Mouse (Mus musculus): ENCODE results near the gene Sorcs2. TPM values are rescaled to one million over a fixed set of nuclear protein-coding genes. Genes with fewer than 3 reads are reported as not detected.

Gene Sorcs2
- polyA plus RNA-seq, 1 experiment = 2.3 TPM

DNA sequence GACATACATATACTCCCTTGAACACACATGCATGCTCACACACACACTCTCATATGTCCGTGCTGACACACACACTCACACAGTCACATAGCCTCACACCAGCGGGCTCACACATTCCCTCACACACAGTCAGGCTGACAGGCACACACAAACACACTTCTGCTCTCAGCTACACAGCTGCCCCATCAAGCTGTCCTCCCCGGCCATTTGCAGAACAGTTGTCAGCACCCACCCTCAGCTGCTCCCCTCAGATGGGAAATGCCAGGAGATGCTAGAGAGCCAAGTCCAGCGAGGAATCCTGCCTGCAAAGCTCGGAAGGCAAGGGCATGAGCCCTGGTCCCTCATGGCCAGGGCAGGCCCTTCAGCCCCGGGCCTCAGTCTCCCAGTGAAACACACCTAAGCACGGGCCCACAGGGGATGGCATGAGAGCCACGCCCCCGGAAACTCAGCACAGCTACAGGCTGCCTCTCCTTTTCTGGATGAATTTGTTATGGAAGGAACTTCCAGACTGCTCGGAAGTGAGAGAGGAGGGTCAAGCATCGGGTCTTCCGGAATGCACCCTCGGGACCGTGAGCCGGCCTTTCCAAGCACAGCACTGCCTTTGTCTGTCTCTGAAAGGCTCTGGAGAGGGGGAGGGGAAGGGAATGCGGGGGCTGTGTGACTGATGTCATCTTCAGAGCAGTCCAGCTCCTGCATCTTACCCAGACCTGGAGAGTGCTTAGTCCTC, 84.4 kb downstream of the Sorcs2 start:
- Histone ChIP-seq H3K27me3 (ENCODE audit: control insufficient read depth, insufficient read depth, low read length) (no peaks in the 10 kb centered on the region), H3K4me1 (ENCODE audit: control insufficient read depth, insufficient read depth, insufficient read length) (peaks cover 16% of the 10 kb centered on the region; the same call in 1 of the 2 replicates), H3K27ac (ENCODE audit: insufficient read depth, low read length) (no peak overlapping the region), H3K4me3 (ENCODE audit: extremely low read depth, insufficient read depth, insufficient read length) (no peak overlapping the region), H3K36me3 (ENCODE audit: control insufficient read depth, insufficient read depth, low read length) (no peaks in the 10 kb centered on the region)
- 74% methylated on average over 16 of the region's 16 CpGs for WGBS
- TF ChIP-seq POLR2A (IDR thresholded peaks at IDR 0.05; ENCODE audit: low read depth, low read length) (no peak), CTCF (IDR thresholded peaks at IDR 0.05; ENCODE audit: extremely low read depth, insufficient read depth, insufficient read length, insufficient replicate concordance) (no peak)
- DNase-seq (ENCODE audit: low read depth in 1 of 2, low spot score in 2 of 2) = no peak

DNA sequence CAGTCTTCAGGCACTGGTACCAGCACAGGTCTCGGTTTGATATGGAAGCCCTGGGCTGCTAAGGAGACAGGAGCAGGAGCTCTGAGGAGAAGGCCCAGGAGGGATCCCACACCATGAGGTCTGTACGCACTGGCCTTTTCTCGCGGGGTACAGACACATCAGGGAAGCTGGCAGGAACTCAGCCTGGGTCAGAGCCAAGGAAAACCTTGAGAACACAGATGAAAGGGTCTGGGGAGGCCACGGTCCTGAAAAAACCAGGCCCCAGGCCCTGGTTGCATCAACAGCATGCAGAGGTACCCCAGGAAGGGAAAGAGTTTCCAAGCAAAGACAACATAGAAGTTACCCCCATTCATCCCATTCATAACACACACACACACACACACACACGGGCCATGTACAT, 85.0 kb downstream of the Sorcs2 start:
- TF ChIP-seq POLR2A (IDR thresholded peaks at IDR 0.05; ENCODE audit: low read depth, low read length) (no peak), CTCF (IDR thresholded peaks at IDR 0.05; ENCODE audit: extremely low read depth, insufficient read depth, insufficient read length, insufficient replicate concordance) (no peak)
- DNase-seq (ENCODE audit: low read depth in 1 of 2, low spot score in 2 of 2) = no peak
- WGBS = 74% methylated on average over 6 of the region's 6 CpGs
- no peak overlapping the region for H3K4me3 ChIP-seq (ENCODE audit: extremely low read depth, insufficient read depth, insufficient read length)
- peaks cover 10% of the 10 kb centered on the region; the same call in 1 of the 2 replicates for H3K4me1 ChIP-seq (ENCODE audit: control insufficient read depth, insufficient read depth, insufficient read length)
- H3K27me3 ChIP-seq (ENCODE audit: control insufficient read depth, insufficient read depth, low read length) = no peaks in the 10 kb centered on the region
- H3K36me3 ChIP-seq (ENCODE audit: control insufficient read depth, insufficient read depth, low read length) = no peaks in the 10 kb centered on the region
- no peak overlapping the region for H3K27ac ChIP-seq (ENCODE audit: insufficient read depth, low read length)

DNA sequence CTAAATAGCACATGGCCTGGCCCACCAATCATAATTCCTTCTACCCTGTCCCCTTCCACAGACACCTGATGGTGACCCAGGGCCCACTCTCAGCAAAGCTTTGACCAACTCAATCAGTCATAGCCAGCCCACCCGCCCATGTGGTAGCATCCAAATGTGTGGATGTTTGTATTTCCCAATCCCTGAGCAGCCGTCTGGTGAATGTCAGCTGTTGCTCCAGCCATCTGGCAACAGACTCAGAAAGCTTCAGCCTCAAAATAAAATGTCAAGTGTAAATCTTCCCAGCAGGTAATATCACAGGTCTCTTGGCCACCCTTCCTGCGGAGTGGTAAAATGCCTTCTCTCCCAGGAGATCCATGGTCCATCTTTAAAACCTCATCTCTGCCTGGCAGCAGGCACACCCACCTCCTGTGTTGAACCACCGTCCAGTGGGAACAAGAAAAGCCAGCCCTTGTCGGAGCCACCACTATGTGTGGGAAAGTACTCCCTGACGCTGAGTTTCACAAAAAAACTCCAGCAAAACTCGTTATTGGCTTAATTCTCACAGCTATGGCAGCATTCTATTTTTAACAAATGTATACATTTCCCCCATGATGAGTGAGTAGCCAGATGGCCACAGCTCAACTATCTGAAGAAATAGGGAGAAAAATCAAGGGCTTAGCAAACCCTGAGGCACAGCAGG, 93.5 kb downstream of the Sorcs2 start:
- WGBS = 87% methylated on average over 7 of the region's 7 CpGs
- no peaks in the 10 kb centered on the region for H3K27me3 ChIP-seq (ENCODE audit: control insufficient read depth, insufficient read depth, low read length)
- TF ChIP-seq CTCF (IDR thresholded peaks at IDR 0.05; ENCODE audit: extremely low read depth, insufficient read depth, insufficient read length, insufficient replicate concordance) (no peak), POLR2A (IDR thresholded peaks at IDR 0.05; ENCODE audit: low read depth, low read length) (no peak)
- H3K4me3 ChIP-seq (ENCODE audit: extremely low read depth, insufficient read depth, insufficient read length) = no peak overlapping the region
- H3K4me1 ChIP-seq (ENCODE audit: control insufficient read depth, insufficient read depth, insufficient read length) = no peaks in the 10 kb centered on the region
- H3K27ac ChIP-seq (ENCODE audit: insufficient read depth, low read length) = no peak overlapping the region
- no peak for DNase-seq (ENCODE audit: low read depth in 1 of 2, low spot score in 2 of 2)
- no peaks in the 10 kb centered on the region for H3K36me3 ChIP-seq (ENCODE audit: control insufficient read depth, insufficient read depth, low read length)

DNA sequence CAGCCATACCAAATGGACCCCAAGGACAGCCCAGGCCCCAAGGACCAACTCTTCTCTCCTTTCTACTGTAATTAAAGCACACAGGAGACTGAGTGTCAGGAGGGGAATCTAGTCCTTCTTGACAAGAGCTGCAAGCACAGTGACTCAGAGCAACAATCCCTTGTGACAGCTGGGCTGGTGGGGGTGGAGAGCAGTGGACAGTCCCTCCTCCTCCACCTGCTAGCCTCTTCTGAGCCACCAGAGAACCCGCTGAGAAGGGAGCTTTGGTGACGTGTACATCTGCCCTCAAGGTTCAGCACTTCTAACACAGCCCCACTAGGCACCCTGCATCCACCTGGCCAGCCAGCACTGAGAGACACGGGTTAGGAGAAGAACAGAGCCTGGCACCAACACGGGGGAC, 96.8 kb downstream of the Sorcs2 start:
- Histone ChIP-seq H3K27ac (ENCODE audit: insufficient read depth, low read length) (no peak overlapping the region), H3K27me3 (ENCODE audit: control insufficient read depth, insufficient read depth, low read length) (no peaks in the 10 kb centered on the region), H3K4me3 (ENCODE audit: extremely low read depth, insufficient read depth, insufficient read length) (no peak overlapping the region), H3K4me1 (ENCODE audit: control insufficient read depth, insufficient read depth, insufficient read length) (no peaks in the 10 kb centered on the region; the same call in 1 of the 2 replicates), H3K36me3 (ENCODE audit: control insufficient read depth, insufficient read depth, low read length) (no peaks in the 10 kb centered on the region)
- TF ChIP-seq POLR2A (IDR thresholded peaks at IDR 0.05; ENCODE audit: low read depth, low read length) = no peak
- no peak for TF ChIP-seq CTCF (IDR thresholded peaks at IDR 0.05; ENCODE audit: extremely low read depth, insufficient read depth, insufficient read length, insufficient replicate concordance)
- WGBS = 63% methylated on average over 4 of the region's 4 CpGs
- DNase-seq (ENCODE audit: low read depth in 1 of 2, low spot score in 2 of 2) = no peak

- Histone ChIP-seq H3K27ac (ENCODE audit: insufficient read depth, low read length) (no peak overlapping the region), H3K4me3 (ENCODE audit: extremely low read depth, insufficient read depth, insufficient read length) (no peak overlapping the region), H3K4me1 (ENCODE audit: control insufficient read depth, insufficient read depth, insufficient read length) (no peaks in the 10 kb centered on the region; the same call in 1 of the 2 replicates), H3K36me3 (ENCODE audit: control insufficient read depth, insufficient read depth, low read length) (no peaks in the 10 kb centered on the region), H3K27me3 (ENCODE audit: control insufficient read depth, insufficient read depth, low read length) (no peaks in the 10 kb centered on the region)
- DNase-seq (ENCODE audit: low read depth in 1 of 2, low spot score in 2 of 2) = no peak
- TF ChIP-seq POLR2A (IDR thresholded peaks at IDR 0.05; ENCODE audit: low read depth, low read length) (no peak), CTCF (IDR thresholded peaks at IDR 0.05; ENCODE audit: extremely low read depth, insufficient read depth, insufficient read length, insufficient replicate concordance) (no peak)
- WGBS = 79% methylated on average over 4 of the region's 4 CpGs
Observed at GRCm38 (mm10) chr5:36298049-36298448, 99.9 kb downstream of the Sorcs2 start.

DNA sequence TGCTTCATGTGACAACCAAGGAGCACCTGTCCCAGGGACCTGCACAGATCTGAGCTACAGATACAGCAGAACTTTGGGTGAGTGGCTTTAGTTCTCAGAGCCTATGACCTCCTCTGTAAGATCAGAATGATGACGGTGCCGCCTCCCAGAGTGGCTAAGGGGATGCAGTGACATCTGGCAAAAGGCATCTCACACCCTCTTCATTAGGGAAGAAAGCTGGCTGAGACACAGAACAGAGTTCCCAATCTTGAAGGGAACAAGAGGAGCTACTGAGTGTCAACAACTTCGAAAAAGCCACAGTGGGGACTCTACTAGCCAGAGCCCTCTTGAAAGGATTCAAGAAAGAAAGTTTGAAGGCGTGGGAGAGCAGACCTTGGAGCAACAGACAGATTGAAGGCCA, 100.7 kb downstream of the Sorcs2 start:
- WGBS = 85% methylated on average over 4 of the region's 4 CpGs
- no peak overlapping the region for H3K4me3 ChIP-seq (ENCODE audit: extremely low read depth, insufficient read depth, insufficient read length)

More for the DNA sequence above, 100.7 kb downstream of the Sorcs2 start:
- Histone ChIP-seq H3K36me3 (ENCODE audit: control insufficient read depth, insufficient read depth, low read length) (no peaks in the 10 kb centered on the region), H3K27ac (ENCODE audit: insufficient read depth, low read length) (no peak overlapping the region), H3K27me3 (ENCODE audit: control insufficient read depth, insufficient read depth, low read length) (no peaks in the 10 kb centered on the region), H3K4me1 (ENCODE audit: control insufficient read depth, insufficient read depth, insufficient read length) (no peaks in the 10 kb centered on the region; the same call in 1 of the 2 replicates)
- TF ChIP-seq CTCF (IDR thresholded peaks at IDR 0.05; ENCODE audit: extremely low read depth, insufficient read depth, insufficient read length, insufficient replicate concordance) = no peak
- TF ChIP-seq POLR2A (IDR thresholded peaks at IDR 0.05; ENCODE audit: low read depth, low read length) = no peak
- DNase-seq (ENCODE audit: low read depth in 1 of 2, low spot score in 2 of 2) = no peak

All from spleen, adult 2 months (tissue).